Mouse (Mus musculus) spleen, adult 2 months (tissue): ENCODE measurements at regions not wholly inside any gene's neighbourhood (a gene's known extent, or its start where the extent isn't known, plus 50 kb on each side); places are given as distances from the start of the nearest gene placed in this dataset.

Experiments
- CTCF ChIP-seq: fragments of 200-500 bp; IDR thresholded peaks from 2 replicates; pipeline ENCODE4 v1.5.1; 2011; ENCODE audit warnings: mild to moderate bottlenecking, inconsistent platforms; ENCODE audit not compliant: insufficient read depth, insufficient read length, insufficient replicate concordance; ENCODE audit errors: extremely low read depth
- POLR2A ChIP-seq: fragments of 200-500 bp; IDR thresholded peaks from 2 replicates; pipeline ENCODE4 v1.6.1; 2011; ENCODE audit warnings: low read depth, low read length, inconsistent platforms

DNA sequence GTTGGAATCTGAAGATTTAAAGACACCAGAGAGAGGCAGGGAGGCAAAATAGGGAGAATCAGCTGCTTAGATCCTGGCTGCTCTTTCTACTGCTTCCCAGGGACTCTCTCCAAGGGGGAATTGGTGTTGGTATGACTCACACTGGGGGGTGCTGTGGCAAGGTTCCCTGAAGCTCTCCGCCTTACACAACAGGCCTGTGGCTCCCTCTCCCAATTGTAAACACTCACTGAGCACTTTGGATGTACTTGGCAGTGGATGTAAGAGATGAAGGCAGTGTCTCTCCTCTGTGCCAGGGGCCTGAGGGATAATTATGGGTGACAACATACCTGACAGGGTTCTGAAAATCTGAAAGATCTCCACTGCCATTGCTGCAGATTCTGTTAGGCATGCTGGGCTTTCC is 77.0 kb upstream of the Irs2 start:
- TF ChIP-seq CTCF (no peak), POLR2A (no peak)
